Mouse (Mus musculus): Measurements from ENCODE around the gene Cela3a.

The Cela3a gene

DNA sequence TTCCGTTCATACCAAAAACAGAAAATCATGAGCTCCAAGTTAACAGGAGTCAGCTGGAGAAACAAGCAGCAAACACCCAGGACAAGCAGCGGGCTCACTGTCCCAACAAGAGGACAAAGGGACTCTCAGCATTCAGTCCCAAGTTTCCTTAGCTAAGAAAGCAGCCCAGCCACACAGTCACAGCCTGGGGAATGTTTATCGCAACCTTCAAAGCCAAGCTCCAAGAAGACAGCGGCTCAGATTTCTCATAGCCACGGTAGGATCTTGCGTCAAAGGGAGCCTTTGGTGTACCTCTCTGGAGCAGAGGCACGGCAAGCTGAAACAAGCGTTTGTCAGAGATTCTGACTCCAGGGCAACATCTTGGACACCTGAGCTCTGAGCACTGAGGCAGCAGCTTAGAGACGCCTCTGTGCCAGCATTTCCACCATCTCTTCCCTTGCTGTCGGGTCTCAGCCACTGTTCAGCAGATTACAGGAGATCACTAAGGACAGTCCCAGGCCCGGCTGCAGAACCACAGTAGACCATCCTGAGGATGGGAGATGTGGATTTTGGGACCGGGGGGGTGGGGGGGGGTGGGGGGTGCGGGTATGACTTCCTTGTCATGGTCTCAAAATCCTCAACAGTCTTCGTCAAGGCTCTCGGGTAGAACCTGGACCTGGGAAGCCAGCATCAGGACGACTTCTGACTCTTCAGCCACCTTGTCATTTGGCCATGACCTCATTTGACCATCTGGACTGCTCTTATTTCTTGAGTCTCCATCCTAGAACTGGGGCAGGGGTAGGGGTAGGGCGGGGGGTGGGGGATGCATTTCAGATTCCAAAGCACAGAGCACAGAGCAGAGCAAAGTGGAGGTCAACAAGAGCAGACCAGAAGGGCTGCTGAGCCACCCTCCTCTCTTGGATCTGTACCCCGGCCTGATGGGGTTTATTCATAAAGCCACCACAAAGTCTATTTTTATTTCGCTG is 34.0 kb downstream of the Cela3a start:
- DNase-seq (ENCODE audit: low spot score in 2 of 2): no peak

GRCm38 (mm10) chr4:137373711-137374110 is 35.9 kb downstream of the Cela3a start:
- no peak for DNase-seq (ENCODE audit: low spot score in 2 of 2)

- DNase-seq (ENCODE audit: low spot score in 2 of 2): no peak
These were observed 37.7 kb downstream of the Cela3a start for GRCm38 (mm10) chr4:137371596-137372523.

DNA sequence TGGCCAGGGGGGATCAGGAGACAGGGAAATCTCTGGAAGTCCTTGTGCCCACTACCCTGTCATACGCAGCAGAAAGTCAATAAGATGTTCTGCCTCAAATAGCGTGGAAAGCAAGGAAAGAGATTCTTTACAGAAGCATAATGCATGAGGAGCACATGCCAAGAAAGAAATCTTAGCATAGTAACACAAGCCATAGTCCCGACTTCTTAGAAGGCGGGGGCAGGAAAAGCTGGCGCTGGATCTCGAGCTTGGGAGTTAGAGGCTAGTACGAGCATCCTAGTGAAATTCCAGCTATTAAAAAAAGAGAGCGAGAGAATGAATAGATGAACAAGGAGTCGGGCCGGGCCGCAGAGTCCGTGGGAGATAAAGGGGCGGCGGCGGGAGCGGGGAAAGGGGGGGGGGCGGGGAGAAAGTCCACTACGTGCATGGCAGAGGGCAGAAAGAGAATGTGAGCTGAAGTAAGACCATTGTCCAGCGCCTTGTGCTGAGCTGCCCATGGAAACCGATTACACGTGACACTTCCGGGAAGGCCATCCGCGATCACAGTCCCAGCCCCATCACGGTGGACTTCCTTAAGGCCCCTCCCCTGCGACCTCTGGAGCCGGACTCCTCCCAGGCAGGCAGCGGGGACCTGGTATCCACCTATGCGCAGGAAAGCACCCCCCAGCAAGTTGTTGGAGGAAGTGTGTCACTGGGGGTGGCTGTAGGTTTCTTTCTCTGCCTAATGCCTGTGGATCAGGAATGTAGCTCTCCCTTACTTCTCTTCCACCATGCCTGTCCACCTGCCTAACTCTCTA is 39.4 kb downstream of the Cela3a start:
- peak in 1 of 2 experiments; percentile 75 for DNase-seq (ENCODE audit: low spot score in 2 of 2)

DNA sequence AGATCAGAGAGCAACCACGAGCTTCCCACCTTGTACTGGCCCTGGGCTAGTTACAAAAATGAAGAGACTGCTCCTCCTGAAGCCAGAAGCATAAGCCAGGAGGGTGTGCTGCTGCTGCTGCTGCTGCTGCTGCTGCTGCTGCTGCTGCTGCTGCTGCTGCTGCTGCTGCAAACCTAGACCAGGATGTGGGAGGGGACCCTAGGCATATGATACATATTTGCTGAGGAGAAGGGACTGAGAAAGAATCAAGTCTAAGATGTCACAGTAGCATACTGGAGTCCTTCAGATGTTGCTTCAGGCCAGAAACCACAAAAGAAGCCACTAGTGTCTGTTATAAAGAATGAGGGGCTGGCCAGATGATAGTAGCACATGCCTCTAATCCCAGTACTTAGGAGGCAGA is 41.4 kb downstream of the Cela3a start:
- no peak for DNase-seq (ENCODE audit: low spot score in 2 of 2)

DNA sequence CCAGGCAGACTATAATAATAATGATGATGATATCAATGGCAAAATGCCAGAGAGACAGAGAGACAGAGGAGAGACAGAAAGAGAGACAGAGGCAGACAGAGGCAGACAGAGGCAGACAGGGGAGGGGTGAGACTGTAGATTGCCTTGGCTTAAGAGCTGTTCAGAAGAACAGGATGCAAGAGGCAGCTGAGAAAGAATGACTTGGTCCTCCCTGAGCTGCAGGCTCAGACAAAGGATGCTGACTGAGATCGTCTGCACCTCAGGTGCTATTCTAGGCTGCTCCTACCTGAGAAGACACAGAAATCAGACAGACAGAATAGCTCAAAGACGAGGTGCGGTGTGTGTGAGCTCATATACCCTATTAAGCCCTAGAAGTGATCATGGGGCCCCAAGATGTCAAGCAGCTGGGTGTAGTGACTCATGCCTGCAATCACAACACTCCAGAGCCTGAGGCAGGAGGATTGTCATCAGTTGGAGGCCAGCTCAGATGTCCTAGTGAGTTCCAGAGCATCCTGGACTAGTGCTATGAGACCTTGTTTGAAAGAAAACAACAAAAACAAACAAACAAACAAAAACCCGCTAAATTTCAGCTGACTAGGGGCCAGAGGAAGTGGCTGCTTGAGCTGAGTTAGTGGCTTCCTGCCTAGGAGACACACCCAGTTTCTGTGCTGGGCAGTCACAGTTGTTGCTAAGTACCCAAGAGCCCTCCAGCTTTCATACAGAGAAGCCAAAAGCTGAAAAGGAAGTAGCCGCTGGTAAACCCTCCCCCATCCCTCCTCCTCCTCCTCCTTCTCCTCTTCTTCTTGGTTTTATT is 42.1 kb downstream of the Cela3a start:
- peak; percentile 57 to 71 for DNase-seq (ENCODE audit: low spot score in 2 of 2)

- peak in 1 of 2 experiments; percentile 54 for DNase-seq (ENCODE audit: low spot score in 2 of 2)
These were observed 43.5 kb downstream of the Cela3a start for GRCm38 (mm10) chr4:137366097-137366496.

DNA sequence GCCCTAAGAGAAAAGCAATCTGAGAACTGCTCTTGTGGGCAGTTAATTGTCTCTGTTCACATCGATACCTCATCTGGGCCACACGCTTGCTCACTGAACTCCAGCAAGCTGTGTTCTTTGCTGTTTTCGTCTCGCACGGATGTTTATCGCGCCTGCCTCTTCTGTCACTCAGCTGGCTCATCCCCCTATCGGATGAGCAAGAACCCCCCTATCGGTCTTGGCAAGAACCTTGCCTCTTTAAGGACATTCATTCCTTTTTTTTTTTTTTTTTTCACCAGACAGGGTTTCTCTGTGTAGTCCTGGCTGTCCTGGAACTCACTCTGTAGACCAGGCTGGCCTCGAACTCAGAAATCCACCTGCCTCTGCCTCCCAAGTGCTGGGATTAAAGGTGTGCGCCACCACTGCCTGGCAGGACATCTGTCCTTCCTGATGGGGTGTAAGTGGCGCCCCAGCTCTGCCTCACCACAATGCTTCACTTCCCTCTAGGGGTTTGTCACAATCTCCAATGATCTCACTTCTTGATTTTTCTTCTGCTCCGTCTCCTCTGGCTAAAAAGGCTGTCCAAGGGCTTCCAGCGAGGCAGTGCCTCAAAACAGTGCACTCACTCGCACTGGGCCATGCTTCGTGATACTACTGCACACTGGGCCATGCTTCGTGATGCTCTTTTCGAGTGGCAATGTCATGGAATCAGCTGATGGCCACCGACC is 44.1 kb downstream of the Cela3a start:
- DNase-seq (ENCODE audit: low spot score in 2 of 2): peak; percentile 43 to 68

- DNase-seq (ENCODE audit: low spot score in 2 of 2): peak in 1 of 2 experiments; percentile 60
These were observed 44.8 kb downstream of the Cela3a start for GRCm38 (mm10) chr4:137364826-137365225.

DNA sequence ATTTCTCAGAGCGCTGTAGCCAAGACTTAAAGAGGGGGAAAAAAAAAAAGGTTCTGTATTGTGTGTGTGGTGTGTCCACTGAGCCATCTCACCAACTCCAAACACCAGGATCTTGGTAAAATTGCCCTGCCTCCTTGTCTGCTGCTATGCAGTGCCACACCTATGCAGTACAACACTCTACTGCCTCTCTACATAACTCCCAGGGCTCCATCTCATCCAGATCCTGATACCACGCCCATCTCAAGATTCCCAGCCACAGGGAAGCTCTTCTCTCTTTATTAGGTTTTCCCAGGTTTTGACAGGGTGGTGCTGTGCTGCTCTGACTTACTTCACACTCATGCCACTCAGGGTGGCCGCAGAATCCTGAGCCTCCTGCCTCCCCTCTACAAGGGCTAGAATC is 48.6 kb downstream of the Cela3a start:
- DNase-seq (ENCODE audit: low spot score in 2 of 2): no peak

DNA sequence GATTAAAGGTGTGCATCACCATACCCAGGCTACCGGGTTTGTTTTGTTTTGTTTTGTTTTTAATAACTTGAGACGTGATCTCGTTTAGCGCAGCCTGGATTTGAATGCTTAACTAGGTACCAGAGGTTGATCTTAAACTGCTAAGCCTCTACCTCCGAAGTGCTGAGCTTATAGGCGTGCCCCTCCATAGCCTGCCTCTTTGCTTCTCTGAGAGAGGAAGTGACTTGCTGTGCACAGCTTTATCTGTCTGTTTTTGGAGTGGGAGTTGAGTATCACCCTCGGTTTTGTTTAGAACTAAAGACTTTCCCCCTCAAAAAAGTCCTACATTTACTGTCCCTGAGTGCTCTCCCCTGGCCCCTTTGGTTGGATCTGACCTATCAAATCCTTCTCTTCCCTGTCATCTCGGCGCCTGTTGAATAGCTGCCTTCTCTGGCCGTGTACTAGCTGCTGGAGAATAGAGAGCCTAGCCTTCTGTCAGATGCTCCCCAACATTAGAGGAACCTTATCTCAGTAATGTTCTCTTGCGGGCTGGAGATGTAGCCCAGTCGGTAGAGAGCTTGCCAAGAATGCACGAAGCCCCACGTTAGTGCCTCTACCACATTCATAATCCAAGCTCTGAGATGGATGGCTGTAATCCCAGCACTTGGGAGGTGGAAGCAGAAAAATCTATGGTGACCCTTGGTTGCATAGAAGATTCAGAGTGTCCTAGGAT is 51.1 kb downstream of the Cela3a start:
- peak; percentile 38 to 65 for DNase-seq (ENCODE audit: low spot score in 2 of 2)

DNA sequence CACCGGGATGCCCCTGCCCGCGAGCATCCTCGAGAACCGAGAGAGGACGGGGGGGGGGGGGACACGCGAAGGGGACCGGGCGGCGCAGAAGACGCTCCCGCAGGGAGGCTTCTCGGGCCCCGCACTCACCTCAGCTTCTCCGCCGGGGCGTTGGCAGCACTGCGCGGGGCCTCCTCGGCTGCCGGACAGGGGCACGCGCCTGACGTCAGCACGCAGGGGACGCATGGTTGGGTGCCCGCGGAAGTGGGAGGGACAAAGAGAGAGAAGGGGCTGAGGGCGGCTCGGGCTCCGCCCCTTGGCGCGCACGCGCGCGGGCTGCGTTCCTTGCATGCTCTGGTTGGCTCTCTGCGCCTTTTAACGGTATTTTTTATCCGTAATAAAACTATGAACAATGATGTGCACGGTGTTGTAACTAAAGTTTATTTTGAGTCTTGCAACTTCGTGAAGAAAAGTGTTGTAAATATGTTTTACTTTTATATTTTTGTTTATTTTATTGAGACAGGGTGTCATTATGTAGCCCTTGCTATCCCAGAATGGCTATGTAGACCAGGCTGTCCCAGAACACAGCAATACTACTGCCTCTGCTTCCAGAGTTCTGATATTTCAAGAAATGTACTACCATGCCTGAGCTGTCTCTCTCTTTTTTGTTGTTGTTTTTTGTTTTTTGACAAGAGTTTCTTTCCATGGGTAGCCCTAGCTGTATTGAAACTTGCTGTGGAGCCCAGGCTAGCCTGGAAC is 51.9 kb downstream of the Cela3a start, which contains the start of gene Cdc42:
Gene Cdc42, minus strand, starts transcription at position 204 of the 738 bp plus-strand sequence.
- peak; percentile 98 for DNase-seq (ENCODE audit: low spot score in 2 of 2)

GRCm38 (mm10) chr4:137356674-137357510 is 52.7 kb downstream of the Cela3a start:
- DNase-seq (ENCODE audit: low spot score in 2 of 2): peak; percentile 63 to 85

Data from spleen, postnatal 4 days (tissue).